Mouse (Mus musculus) limb, embryonic 13.5 days (tissue): ENCODE results near the gene Retreg3. TPM values are rescaled to one million over a fixed set of nuclear protein-coding genes. Genes with fewer than 3 reads are reported as not detected.
A peak's percentile ranks its signal among the peaks of the same experiment; 100 is the strongest.

Experiments
- ATAC-seq: fragments of 200-750 bp; cut with Nextera tagmentation; 2 replicates; pipeline ENCODE4 v1.8.0; 2017; ENCODE audit warnings: low read depth, moderate number of reproducible peaks, moderate TSS enrichment; ENCODE audit not compliant: low FRiP score
- H3K27ac ChIP-seq: fragments of 300-500 bp; sonication (generic); 2 replicates; pipeline ENCODE4 v1.5.1; 2015; ENCODE audit warnings: inconsistent platforms, mild to moderate bottlenecking, moderate library complexity
- H3K27me3 ChIP-seq: fragments of 300-500 bp; sonication (generic); 2 replicates; pipeline ENCODE4 v1.6.1; 2015; ENCODE audit warnings: mild to moderate bottlenecking, inconsistent platforms
- H3K36me3 ChIP-seq: fragments of 300-500 bp; sonication (generic); 2 replicates; pipeline ENCODE4 v1.6.1; 2015; ENCODE audit warnings: inconsistent platforms, mild to moderate bottlenecking, moderate library complexity
- H3K4me1 ChIP-seq: fragments of 300-500 bp; sonication (generic); 2 replicates; pipeline ENCODE4 v1.6.1; 2015; ENCODE audit warnings: inconsistent platforms
- H3K4me2 ChIP-seq: fragments of 300-500 bp; sonication (generic); replicated peaks from 2 replicates; pipeline ENCODE4 v1.6.1; 2015; ENCODE audit warnings: inconsistent platforms, mild to moderate bottlenecking, moderate library complexity
- H3K4me3 ChIP-seq: fragments of 300-500 bp; sonication (generic); 2 replicates; pipeline ENCODE4 v1.5.1; 2015; ENCODE audit warnings: moderate library complexity, mild to moderate bottlenecking, inconsistent platforms
- H3K9ac ChIP-seq: fragments of 300-500 bp; sonication (generic); 2 replicates; pipeline ENCODE4 v1.6.1; 2015; ENCODE audit warnings: mild to moderate bottlenecking, inconsistent platforms
- H3K9me3 ChIP-seq: fragments of 300-500 bp; sonication (generic); 2 replicates; pipeline ENCODE4 v1.6.1; 2016; ENCODE audit warnings: inconsistent platforms
- whole genome bisulfite sequencing: fragments of 180-500 bp; shearing (Covaris S2); methylation state at CpG from one replicate; pipeline ENCODE4 v1.1.7; 2015; 5-methylcytosine and 5-hydroxymethylcytosine counted together
- polyA plus RNA-seq: library from polyadenylated mRNA; unstranded; fragments of >200 nt; fragmentation: Nextera tagmentation; extraction: Ambion mirVana; gene quantifications from 2 replicates; pipeline ENCODE4 v1.2.1, GENCODE M21; 2015

The Retreg3 gene
- polyA plus RNA-seq, 1 experiment from 2014 or later = 18.7 TPM

DNA sequence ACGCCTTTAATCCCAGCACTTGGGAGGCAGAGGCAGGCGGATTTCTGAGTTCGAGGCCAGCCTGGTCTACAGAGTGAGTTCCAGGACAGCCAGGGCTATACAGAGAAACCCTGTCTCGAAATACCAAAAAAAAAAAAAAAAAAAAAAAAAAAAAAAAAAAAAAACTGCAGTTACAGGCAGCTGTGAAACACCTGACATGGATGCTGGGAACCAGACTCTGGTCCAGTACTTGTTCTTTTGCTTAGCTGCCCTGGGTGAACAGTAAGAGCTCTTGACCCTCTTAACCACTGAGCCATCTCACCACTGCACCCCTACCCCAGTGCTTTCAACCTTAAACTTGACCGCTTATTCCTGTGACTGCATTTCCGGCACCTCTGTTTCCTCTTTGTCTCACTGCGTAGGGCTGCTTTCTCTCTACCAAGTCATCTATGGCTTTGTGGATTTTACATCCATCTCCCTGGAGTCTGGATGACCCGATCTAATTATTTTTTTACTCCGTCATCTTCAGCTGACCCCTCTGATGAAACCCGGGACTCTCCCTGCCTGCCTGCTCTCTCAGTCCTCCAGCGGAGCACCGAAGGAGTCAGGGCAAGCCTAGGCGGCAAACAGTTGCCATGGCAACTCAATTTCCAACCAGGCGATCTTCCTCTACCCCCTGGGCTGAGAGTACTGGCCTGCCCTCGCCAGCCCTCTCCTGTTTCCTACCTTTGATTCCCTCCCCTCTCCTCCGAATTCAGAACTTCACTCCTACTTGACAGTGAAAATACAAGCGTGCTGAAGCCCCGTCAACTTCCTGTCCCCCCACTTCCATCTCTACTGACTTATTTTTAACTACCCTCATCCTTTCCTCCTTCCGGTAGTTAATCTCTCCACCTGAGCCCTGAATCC is 23.9 kb upstream of the Retreg3 start:
- Histone ChIP-seq H3K4me2 (peak overlapping the region; percentile 61), H3K27ac (no peak overlapping the region), H3K36me3 (no peaks in the 10 kb centered on the region), H3K9me3 (no peaks in the 10 kb centered on the region), H3K9ac (peak overlapping the region; percentile 53; the same call in 1 of the 2 replicates), H3K27me3 (peaks cover 19% of the 10 kb centered on the region), H3K4me1 (peaks cover 30% of the 10 kb centered on the region), H3K4me3 (peak overlapping the region; percentile 31)
- 21% methylated on average over 19 of the region's 19 CpGs for WGBS
- ATAC-seq = no peak

DNA sequence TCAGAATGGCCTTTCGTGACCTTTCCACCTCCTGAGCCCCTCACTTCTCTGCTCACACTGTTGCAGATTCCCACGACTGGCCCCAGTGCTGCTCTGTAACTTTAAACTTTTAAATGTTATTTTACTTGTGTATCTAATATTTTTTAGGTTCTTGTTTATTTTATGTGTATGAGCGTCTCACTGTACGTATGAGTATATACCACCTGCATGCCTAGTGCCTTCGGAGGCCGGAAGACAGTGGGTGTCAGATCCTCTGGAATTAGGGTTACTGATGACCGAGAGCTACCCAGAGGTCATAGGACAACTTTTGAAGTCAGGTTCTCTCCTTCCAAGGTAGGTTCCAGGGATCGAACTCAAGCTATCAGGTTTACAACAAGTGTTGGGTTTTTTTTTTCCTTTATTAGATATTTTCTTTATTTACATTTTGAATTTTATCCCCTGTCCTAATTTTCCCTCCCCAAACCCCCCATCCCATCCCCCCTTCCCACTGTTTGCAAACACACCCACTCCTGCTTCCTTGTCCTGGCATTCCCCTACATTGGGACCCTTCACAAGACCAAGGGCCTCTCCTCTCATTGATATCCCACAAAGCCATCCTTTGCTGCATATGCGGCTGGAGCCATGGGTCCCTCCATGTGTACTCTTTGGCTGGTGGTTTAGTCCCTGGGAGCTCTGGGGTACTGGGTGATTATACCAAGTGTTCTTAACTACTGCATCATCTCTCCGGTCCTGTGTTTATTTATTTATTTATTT is 22.7 kb upstream of the Retreg3 start:
- WGBS = 85% methylated on average over 10 of the region's 10 CpGs
- Histone ChIP-seq H3K9me3 (no peaks in the 10 kb centered on the region), H3K36me3 (no peaks in the 10 kb centered on the region), H3K4me1 (peaks cover 27% of the 10 kb centered on the region), H3K4me2 (no peak overlapping the region), H3K4me3 (no peak overlapping the region), H3K9ac (no peak overlapping the region), H3K27ac (no peak overlapping the region), H3K27me3 (peaks cover 19% of the 10 kb centered on the region)
- ATAC-seq = no peak

DNA sequence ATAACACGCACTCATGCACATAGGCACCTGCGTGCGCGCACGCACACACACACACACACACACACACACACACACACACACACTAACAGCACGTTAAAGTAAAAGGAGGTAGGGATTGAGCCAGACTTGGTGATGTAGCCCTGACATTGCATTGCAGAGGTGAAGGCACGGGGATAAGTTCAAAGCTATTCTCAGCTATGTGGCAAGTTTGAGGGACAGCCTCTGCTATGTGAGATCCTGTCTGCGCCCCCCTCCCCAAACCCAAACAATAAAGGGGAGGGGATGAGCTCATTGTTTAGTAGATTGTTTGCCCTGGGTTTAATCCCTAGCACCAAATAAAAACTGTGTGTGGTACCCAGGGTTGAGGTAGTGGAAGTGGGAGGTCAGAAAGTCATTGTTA is 21.4 kb upstream of the Retreg3 start:
- Histone ChIP-seq H3K4me1 (peaks cover 27% of the 10 kb centered on the region), H3K36me3 (no peaks in the 10 kb centered on the region), H3K27me3 (peaks cover 19% of the 10 kb centered on the region), H3K9me3 (no peaks in the 10 kb centered on the region), H3K4me2 (no peak overlapping the region), H3K4me3 (no peak overlapping the region), H3K9ac (no peak overlapping the region), H3K27ac (no peak overlapping the region)
- ATAC-seq = no peak
- WGBS = 72% methylated on average over 8 of the region's 8 CpGs

DNA sequence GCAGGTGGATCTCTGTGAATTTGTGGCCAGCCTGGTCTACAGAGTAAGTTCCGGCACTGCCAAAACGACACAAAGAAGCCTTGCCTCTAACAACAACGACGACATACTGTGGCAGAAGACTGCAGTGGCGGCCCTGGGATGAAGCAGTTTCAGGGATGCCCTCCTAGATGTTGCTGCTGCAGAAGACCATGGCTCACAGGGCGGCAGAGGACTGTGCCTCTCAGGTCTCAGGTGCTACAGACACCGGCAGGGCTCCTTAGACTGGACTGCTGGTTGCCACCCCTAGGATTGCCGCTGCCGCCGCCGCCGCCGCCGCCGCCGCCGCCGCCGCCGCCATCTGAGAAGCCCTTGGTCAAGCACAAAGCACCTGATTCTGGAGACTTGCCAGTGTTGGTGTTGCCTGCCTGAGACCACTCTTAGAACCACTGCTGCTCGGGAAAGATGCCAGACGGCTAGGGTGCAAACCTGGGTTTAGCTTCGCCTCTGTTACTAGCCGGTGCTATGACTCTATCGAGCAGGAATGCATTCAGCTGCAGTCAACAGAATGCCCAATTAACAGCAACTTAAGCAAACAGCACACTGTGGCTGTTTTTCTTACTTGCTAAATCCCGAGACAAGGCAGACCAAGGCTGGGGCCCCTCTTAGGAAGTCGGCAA is 20.6 kb upstream of the Retreg3 start:
- H3K27ac ChIP-seq = peak overlapping the region; percentile 39; the same call in 1 of the 2 replicates

DNA sequence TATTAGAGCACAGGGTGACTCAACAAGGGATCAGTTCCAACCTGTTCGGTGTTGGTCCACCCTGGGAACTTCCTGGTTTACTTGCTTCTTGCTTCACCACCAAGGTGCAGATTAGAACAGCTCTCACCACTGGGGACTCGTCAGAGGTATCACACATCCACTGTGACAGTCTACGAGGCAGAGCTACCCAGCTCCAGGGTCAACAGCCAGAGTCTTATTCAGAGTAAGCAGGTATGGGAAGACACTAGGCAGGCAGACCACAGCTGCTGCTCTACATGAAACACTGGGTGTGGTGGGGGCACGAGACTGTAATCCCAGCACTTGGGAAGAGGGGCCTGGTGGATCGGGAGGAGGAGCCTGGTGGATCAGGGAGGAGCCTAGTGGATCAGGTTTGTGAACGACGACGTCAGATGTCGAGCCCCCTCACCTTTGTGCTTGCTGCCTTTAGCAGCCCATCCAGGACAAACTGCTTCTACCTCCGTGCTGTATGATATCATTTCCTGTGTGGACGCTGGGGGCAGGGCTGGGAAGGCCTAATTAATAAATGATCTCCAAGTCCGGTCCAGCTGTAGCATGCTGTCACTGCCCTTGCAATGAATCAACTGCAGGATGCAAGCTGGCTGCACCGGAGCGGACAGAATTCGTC is 19.0 kb upstream of the Retreg3 start:
- Histone ChIP-seq H3K27me3 (peaks cover 19% of the 10 kb centered on the region), H3K27ac (no peak overlapping the region), H3K9ac (no peak overlapping the region), H3K4me1 (peaks cover 23% of the 10 kb centered on the region), H3K4me2 (peak overlapping the region; percentile 44), H3K4me3 (peak overlapping the region; percentile 5; the same call in 1 of the 2 replicates), H3K9me3 (no peaks in the 10 kb centered on the region), H3K36me3 (no peaks in the 10 kb centered on the region)
- ATAC-seq = peak; percentile 36; the same call in 1 of the 2 replicates
- 16% methylated on average over 15 of the region's 15 CpGs for WGBS

More for the DNA sequence above, 20.6 kb upstream of the Retreg3 start:
- H3K9ac ChIP-seq = peak overlapping the region; percentile 31; the same call in 1 of the 2 replicates
- 42% methylated on average over 27 of the region's 27 CpGs for WGBS
- H3K27me3 ChIP-seq = peaks cover 19% of the 10 kb centered on the region
- no peaks in the 10 kb centered on the region for H3K9me3 ChIP-seq
- H3K4me2 ChIP-seq = peak overlapping the region; percentile 58
- peak overlapping the region; percentile 29 for H3K4me3 ChIP-seq
- H3K36me3 ChIP-seq = no peaks in the 10 kb centered on the region
- ATAC-seq = no peak
- peaks cover 27% of the 10 kb centered on the region for H3K4me1 ChIP-seq

DNA sequence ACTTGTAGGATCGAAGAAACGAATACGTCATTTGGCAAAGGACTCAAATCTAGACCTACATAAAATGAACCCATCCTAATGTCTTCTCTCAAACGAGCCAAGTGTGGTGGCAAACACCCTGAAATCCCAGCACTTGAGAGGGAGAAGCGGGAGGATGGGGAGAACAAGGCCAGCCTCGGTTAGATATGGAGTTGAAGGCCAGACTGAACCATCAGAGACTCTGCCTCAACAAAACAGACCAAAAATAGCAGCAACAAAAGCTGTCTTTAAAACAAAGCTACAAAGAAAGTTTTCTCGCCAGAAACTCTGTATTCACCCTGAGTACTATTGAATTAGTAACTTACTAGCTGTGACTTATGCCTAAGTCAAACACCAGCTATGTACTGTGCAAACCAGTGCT is 17.3 kb upstream of the Retreg3 start:
- Histone ChIP-seq H3K27me3 (peaks cover 19% of the 10 kb centered on the region), H3K4me1 (peaks cover 20% of the 10 kb centered on the region), H3K4me2 (no peak overlapping the region), H3K36me3 (no peaks in the 10 kb centered on the region), H3K4me3 (no peak overlapping the region), H3K27ac (no peak overlapping the region), H3K9ac (no peak overlapping the region), H3K9me3 (no peaks in the 10 kb centered on the region)
- WGBS = 82% methylated on average over 7 of the region's 7 CpGs
- ATAC-seq = no peak

DNA sequence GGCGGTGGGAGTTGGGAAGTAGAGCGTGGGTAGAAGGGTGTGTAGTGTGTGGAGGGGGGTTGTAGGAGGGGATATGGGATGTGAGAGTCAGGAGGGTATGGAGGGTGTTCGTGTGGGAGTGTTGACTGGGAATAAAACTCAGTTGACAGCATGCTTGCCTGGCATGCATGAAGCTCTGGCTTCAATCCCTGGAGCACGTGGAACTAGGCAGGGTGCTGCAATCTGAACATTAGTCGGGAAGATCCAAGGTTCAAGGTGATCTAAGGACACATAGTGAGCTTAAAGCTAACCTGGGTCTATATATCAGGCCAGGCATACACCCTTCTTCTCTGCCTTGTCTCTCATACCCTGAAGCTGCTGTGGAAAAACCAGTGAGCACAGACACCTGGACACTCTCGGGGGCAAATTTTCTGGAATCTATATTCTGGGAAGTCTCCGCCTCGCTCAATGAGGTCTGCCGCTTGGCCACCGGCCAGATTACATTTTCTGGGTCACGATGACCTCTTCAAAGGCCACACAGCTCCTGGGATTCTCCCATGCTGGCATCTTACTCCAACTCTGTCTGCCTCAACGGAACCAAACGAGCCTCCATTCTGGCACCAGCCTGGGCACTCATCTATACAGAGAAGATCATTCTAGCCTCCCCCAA is 14.6 kb upstream of the Retreg3 start:
- Histone ChIP-seq H3K36me3 (no peaks in the 10 kb centered on the region), H3K4me1 (peaks cover 5% of the 10 kb centered on the region), H3K9me3 (no peaks in the 10 kb centered on the region), H3K27ac (no peak overlapping the region), H3K9ac (no peak overlapping the region), H3K4me2 (no peak overlapping the region), H3K27me3 (no peaks in the 10 kb centered on the region; the same call in 1 of the 2 replicates), H3K4me3 (no peak overlapping the region)
- 80% methylated on average over 13 of the region's 13 CpGs for WGBS
- ATAC-seq = no peak

DNA sequence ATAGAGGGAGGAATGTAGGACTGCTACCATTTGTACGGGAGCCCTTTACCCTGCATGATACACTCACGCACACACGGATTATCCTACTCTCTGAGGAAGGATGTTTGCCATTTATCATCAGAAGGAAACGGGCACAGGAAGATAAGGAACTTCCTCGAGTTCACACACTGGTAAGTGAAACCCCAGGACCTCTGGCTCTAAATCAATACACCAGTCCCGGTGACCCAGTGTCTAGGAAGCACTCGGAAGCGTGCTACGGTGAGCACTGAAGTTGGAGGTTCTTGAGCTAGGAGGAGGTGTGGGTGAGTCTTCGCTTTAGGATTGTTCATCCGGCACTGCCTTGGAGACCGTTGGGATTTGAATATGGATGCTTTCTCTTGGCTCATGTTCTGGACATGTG is 13.3 kb upstream of the Retreg3 start:
- H3K27ac ChIP-seq = no peak overlapping the region
- no peak overlapping the region for H3K4me3 ChIP-seq
- ATAC-seq = no peak
- no peaks in the 10 kb centered on the region for H3K4me1 ChIP-seq
- no peaks in the 10 kb centered on the region for H3K9me3 ChIP-seq
- WGBS = 76% methylated on average over 12 of the region's 12 CpGs
- no peaks in the 10 kb centered on the region for H3K27me3 ChIP-seq
- H3K4me2 ChIP-seq = no peak overlapping the region
- H3K36me3 ChIP-seq = no peaks in the 10 kb centered on the region
- H3K9ac ChIP-seq = no peak overlapping the region

DNA sequence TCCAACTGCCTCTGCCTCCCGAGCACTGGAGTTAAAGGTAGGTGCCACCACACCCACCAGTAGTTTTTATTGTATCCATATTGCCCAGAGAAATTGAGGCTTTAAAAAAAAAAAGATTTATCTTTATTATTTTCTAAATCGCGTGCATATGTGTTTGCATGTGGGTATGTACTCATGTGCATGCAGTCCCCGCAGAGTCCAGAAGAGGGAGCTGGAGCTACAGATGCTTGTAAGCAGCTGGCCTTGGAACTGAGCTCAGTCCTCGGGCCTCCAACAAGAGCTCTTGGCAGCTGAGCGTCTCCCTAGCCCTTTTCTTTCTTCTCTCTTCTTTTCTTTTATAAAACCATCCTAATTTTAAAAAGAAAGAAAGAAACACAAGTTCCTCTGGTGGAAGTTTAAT is 12.0 kb upstream of the Retreg3 start:
- H3K4me1 ChIP-seq = no peaks in the 10 kb centered on the region
- no peaks in the 10 kb centered on the region for H3K27me3 ChIP-seq
- no peak overlapping the region for H3K9ac ChIP-seq
- H3K4me3 ChIP-seq = no peak overlapping the region
- peaks cover 8% of the 10 kb centered on the region for H3K36me3 ChIP-seq
- no peak overlapping the region for H3K4me2 ChIP-seq
- ATAC-seq = no peak
- H3K27ac ChIP-seq = no peak overlapping the region
- peaks cover 3% of the 10 kb centered on the region; the same call in 1 of the 2 replicates for H3K9me3 ChIP-seq
- 90% methylated on average over 6 of the region's 6 CpGs for WGBS

DNA sequence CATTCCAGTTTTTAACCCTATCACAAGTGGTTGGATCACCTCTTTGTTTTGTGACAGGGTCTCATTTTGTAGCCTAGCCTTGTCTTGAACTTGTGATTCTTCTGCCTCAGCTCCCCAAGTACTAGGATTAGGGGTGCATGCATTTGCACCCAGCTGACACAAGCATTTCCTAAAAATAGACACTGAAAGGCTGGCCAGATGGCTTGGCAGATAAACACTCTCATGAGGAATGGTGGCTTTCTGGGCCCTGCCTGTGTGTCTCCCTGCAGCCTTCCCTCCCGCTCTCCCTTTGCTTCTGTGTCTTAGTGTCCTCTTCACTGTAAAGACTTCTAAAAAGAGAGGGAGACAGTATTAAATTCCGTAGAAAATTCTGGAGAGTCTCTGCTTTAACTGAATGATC is 11.5 kb upstream of the Retreg3 start:
- H3K4me3 ChIP-seq = no peak overlapping the region
- H3K9ac ChIP-seq = no peak overlapping the region
- WGBS = 90% methylated on average over 2 of the region's 2 CpGs
- H3K4me1 ChIP-seq = no peaks in the 10 kb centered on the region
- no peak overlapping the region for H3K27ac ChIP-seq
- no peak overlapping the region for H3K4me2 ChIP-seq
- H3K36me3 ChIP-seq = peaks cover 13% of the 10 kb centered on the region
- no peaks in the 10 kb centered on the region for H3K27me3 ChIP-seq
- peaks cover 8% of the 10 kb centered on the region; the same call in 1 of the 2 replicates for H3K9me3 ChIP-seq
- ATAC-seq = no peak

DNA sequence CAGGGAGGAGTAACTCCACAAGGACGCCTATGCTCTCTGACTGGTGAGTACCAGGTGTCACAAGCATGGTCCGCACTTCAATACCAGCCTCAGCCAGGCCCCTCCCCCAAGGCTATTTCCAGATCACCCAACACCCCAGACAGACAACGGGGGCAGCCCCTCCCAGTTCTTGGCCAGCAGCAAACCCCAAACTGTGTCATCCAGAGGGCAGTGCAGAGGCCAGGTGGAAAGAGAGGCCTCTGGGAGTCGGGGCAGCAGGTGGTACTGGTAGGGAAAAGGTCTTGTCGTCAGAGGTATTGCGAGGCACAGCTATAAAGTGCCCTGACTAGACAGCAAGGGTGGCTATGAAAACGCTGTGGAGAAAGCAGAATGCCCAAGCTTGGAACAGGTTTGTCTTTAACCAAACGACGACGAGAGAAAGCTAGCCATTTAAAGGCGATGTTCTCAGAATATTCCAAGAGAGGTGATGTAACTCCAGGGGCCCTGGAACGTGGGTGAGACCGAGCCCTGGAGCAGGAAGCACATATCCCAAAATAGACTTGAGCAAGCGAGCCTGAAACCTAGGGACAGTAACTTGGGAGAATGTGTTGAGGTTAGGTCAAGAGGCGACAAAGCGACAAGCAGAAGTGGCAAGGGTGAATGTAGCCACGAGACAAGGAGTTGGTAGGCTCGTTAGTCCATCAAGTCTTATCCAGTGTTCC is 10.5 kb upstream of the Retreg3 start:
- Histone ChIP-seq H3K4me3 (no peak overlapping the region), H3K9ac (no peak overlapping the region), H3K36me3 (peaks cover 23% of the 10 kb centered on the region), H3K9me3 (peaks cover 8% of the 10 kb centered on the region; the same call in 1 of the 2 replicates), H3K4me1 (no peaks in the 10 kb centered on the region), H3K4me2 (no peak overlapping the region), H3K27me3 (no peaks in the 10 kb centered on the region), H3K27ac (no peak overlapping the region)
- 38% methylated on average over 18 of the region's 18 CpGs for WGBS
- no peak for ATAC-seq
